Mouse (Mus musculus) stomach, embryonic 16.5 days (tissue): ENCODE measurements at regions not wholly inside any gene's neighbourhood (a gene's known extent, or its start where the extent isn't known, plus 50 kb on each side); places are given as distances from the start of the nearest gene placed in this dataset.

ENCODE experiments used
- ATAC-seq: fragments of 200-750 bp; cut with Nextera tagmentation; 2 replicates; pipeline ENCODE4 v1.8.0; 2017; ENCODE audit warnings: moderate number of reproducible peaks, moderate TSS enrichment; ENCODE audit not compliant: insufficient read depth, low FRiP score
- H3K27ac ChIP-seq: fragments of 300-500 bp; sonication (generic); 2 replicates; pipeline ENCODE4 v1.5.1; 2014; ENCODE audit warnings: low read length
- H3K27me3 ChIP-seq: fragments of 300-500 bp; sonication (generic); 2 replicates; pipeline ENCODE4 v1.6.1; 2014; ENCODE audit warnings: low read length, control low read depth, mixed read lengths; ENCODE audit not compliant: control insufficient read depth, insufficient read depth
- H3K36me3 ChIP-seq: fragments of 300-500 bp; sonication (generic); 2 replicates; pipeline ENCODE4 v1.6.1; 2014; ENCODE audit warnings: low read length; ENCODE audit not compliant: control insufficient read depth, insufficient read depth
- H3K4me1 ChIP-seq: fragments of 300-500 bp; sonication (generic); 2 replicates; pipeline ENCODE4 v1.6.1; 2014; ENCODE audit warnings: low read length, control low read depth, mixed read lengths; ENCODE audit not compliant: control insufficient read depth, insufficient read depth
- H3K4me2 ChIP-seq: fragments of 300-500 bp; sonication (generic); 2 replicates; pipeline ENCODE4 v1.6.1; 2014; ENCODE audit warnings: low read depth, low read length, mixed read lengths
- H3K4me3 ChIP-seq: fragments of 300-500 bp; sonication (generic); replicated peaks from 2 replicates; pipeline ENCODE4 v1.5.1; 2014; ENCODE audit warnings: mild to moderate bottlenecking, low read length
- H3K9ac ChIP-seq: fragments of 300-500 bp; sonication (generic); 2 replicates; pipeline ENCODE4 v1.6.1; 2014; ENCODE audit warnings: low read length
- H3K9me3 ChIP-seq: fragments of 300-500 bp; sonication (generic); replicated peaks from 2 replicates; pipeline ENCODE4 v1.6.1; 2016; ENCODE audit warnings: low read length, control low read depth; ENCODE audit not compliant: control insufficient read depth
- WGBS: fragments of 180-500 bp; shearing (Covaris S2); extraction: QIAGEN DNeasy Blood & Tissue Kit; methylation state at CpG from one replicate; pipeline ENCODE4 v1.1.7; 2014; 5-methylcytosine and 5-hydroxymethylcytosine counted together

DNA sequence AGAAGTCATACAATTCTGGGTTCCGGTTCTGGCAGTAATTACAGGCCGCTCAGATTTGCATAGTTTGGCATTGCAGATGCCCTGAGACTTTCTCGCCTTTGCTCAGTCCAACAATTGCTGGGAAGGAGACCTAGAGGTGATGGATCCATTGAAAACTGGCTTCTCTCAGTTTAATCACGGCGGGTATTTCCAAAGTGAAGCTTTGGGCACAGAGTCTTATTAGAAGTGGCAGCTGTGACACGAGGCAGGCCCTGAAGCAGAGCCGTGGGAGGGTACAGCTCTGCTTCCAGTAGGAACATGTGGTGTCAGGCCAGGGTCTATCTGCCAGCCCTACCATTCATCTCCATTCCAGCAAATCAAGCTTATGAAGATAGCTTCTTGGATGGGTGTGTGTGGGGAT, 164.0 kb downstream of the Tex29 start:
- no peaks in the 10 kb centered on the region for H3K9me3 ChIP-seq
- no peak overlapping the region for H3K4me2 ChIP-seq

DNA sequence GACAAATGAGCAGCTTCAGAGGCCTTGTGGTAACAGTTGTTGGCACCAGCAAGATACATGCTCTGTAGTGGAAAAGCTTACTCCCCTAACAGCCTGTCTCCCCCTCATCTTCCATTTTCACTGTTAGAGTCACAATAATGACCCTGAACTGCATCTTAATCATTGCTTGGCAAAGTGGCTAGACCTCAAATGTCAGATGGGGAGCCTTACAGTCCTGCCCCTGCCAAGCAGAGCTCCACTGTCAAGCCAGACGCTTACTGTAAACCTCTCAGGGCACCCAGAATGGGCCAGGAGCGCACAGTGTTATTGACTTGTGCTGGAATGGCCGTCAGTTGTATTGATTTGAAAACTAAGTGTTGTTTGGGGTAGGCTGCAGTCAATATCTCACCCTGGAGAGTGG, 172.5 kb downstream of the Tex29 start:
- ATAC-seq: no peak
- H3K4me3 ChIP-seq: no peak overlapping the region
- no peak overlapping the region for H3K4me2 ChIP-seq
- no peak overlapping the region for H3K27ac ChIP-seq
- no peaks in the 10 kb centered on the region for H3K9me3 ChIP-seq
- 68% methylated on average over 3 of the region's 3 CpGs for WGBS
- no peaks in the 10 kb centered on the region for H3K36me3 ChIP-seq
- H3K27me3 ChIP-seq: no peaks in the 10 kb centered on the region
- H3K9ac ChIP-seq: no peak overlapping the region
- no peaks in the 10 kb centered on the region for H3K4me1 ChIP-seq

More for the DNA sequence above, 164.0 kb downstream of the Tex29 start:
- no peaks in the 10 kb centered on the region for H3K4me1 ChIP-seq
- no peak overlapping the region for H3K4me3 ChIP-seq
- no peaks in the 10 kb centered on the region for H3K36me3 ChIP-seq
- no peak overlapping the region for H3K27ac ChIP-seq
- no peak overlapping the region for H3K9ac ChIP-seq
- WGBS: 82% methylated on average over 7 of the region's 7 CpGs
- ATAC-seq: no peak
- peaks cover 11% of the 10 kb centered on the region for H3K27me3 ChIP-seq

DNA sequence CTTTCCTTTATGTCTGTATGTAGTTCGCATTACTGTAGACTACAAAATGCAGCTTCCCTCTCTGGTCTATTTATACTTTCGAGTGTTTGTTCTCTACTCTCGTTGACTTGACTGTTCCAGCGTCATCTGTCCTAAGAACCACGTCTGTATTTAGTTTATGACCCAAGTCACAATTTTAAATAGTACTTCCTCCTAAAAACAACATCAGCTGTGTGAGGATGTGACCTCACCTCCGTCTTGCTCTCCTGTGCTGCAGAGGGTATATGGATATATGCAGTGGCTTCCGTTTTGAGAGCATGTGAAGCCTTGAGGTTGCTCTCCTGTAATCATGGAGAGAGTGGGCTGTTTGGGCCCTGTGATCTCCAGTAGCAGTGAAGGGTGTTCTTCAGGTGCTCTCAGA, 177.5 kb downstream of the Tex29 start:
- H3K27me3 ChIP-seq: no peaks in the 10 kb centered on the region
- no peak overlapping the region for H3K27ac ChIP-seq
- H3K9ac ChIP-seq: no peak overlapping the region
- no peak overlapping the region for H3K4me3 ChIP-seq
- no peaks in the 10 kb centered on the region for H3K36me3 ChIP-seq
- no peaks in the 10 kb centered on the region for H3K4me1 ChIP-seq
- WGBS: 62% methylated on average over 7 of the region's 7 CpGs
- no peaks in the 10 kb centered on the region for H3K9me3 ChIP-seq
- no peak for ATAC-seq
- no peak overlapping the region for H3K4me2 ChIP-seq

DNA sequence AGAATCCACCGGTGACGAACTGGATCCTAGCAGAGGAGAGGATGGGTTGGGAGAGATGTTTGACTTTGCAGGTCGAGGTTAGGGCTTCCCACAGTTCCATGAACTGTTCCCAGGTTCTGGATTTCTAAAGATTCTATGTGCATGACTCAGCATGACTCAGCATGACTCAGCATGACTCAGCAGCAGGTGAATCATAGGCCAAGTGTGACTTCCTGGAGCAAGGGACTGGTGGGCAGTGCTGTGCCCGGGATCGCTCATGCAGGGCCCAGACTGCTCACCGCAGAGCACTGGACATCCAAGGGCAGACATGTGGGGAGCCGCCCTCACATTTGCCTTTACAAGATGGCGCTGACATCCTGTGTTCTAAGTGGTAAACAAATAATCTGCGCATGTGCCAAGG, 179.0 kb downstream of the Tex29 start:
- no peaks in the 10 kb centered on the region for H3K36me3 ChIP-seq
- H3K4me3 ChIP-seq: no peak overlapping the region
- no peak overlapping the region for H3K9ac ChIP-seq
- no peak for ATAC-seq
- no peak overlapping the region for H3K27ac ChIP-seq
- WGBS: 91% methylated on average over 9 of the region's 9 CpGs
- H3K4me2 ChIP-seq: no peak overlapping the region
- H3K4me1 ChIP-seq: no peaks in the 10 kb centered on the region
- H3K27me3 ChIP-seq: no peaks in the 10 kb centered on the region
- no peaks in the 10 kb centered on the region for H3K9me3 ChIP-seq

DNA sequence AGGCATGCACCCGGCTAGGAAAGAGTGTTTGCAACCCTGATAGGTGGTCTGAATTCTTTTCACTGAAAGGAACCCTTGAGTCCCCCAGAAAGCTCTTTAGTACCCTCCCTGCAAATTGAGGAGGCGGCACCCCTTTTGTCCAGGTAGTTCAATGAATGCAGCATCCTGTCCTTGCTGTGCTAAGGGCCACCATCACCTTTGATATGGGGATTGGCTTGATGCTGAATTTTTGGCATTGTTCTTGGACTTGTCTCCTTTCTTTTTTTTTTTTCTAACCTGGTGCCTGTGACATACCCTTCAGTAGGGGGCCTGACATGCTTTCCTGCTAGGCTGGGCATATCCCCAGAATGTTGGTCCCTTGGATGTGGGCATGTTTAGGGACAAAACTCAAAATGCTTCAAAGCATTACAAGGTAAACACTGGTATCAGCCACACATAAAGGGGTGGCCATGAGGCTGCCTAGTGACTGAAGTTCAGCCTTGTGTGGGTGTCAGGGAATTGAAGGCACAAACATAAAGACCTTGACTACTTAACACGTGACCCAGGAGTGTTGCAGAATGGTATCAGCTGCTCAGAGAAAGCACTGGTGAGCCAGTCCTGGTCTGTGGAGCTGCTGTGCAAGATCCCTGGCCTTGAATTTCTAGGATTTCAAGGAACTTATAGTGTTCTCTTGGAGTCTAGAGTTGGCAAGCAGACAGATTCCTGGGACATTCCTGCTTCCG, 183.6 kb downstream of the Tex29 start:
- Histone ChIP-seq H3K4me1 (no peaks in the 10 kb centered on the region), H3K4me3 (no peak overlapping the region), H3K36me3 (no peaks in the 10 kb centered on the region), H3K27ac (no peak overlapping the region), H3K9ac (no peak overlapping the region), H3K9me3 (no peaks in the 10 kb centered on the region), H3K4me2 (no peak overlapping the region), H3K27me3 (no peaks in the 10 kb centered on the region)
- 68% methylated on average over 4 of the region's 4 CpGs for WGBS
- ATAC-seq: no peak

DNA sequence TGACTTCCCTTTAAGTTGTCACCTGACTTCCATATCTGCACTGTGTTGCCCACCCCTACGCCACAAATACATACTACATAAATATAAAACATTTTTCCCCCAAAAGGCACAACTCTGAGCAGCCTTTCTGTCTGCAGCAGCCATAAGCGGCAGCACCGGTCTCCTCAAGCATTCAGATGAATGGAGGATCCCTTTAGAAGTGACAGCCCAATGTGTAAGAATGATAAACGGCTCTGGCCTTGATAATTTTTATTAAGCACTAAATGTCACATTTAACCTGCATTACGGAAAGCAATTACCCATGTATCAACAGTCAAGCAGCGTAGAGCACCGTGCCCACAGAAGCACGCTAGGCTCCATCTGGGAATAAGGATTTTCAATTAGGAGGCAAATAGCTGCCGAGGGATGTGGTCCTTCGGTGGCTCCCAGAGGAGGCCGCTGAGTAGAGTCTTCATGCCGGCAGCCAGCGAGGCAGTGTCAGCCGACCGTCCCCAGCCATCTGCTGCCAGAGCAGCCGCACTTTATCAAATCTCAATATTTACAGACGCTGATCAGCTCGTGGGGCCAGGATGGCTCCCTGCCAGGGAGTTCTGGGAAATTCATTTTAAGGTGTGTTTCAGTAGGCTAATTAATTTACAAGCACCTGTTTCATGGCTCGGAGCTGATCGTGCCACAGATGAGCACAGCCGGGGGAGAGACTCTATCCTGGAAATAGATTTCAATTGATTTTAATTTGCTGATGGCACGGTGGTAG, 190.3 kb downstream of the Tex29 start:
- no peaks in the 10 kb centered on the region for H3K36me3 ChIP-seq
- no peaks in the 10 kb centered on the region for H3K27me3 ChIP-seq
- 0 out of 2 replicates have a peak, but pooled peaks cover 6% of the 10 kb centered on the region for H3K4me1 ChIP-seq
- H3K9ac ChIP-seq: no peak overlapping the region
- no peaks in the 10 kb centered on the region for H3K9me3 ChIP-seq
- ATAC-seq: no peak
- H3K4me2 ChIP-seq: no peak overlapping the region
- no peak overlapping the region for H3K27ac ChIP-seq
- H3K4me3 ChIP-seq: no peak overlapping the region
- WGBS: 28% methylated on average over 22 of the region's 22 CpGs

DNA sequence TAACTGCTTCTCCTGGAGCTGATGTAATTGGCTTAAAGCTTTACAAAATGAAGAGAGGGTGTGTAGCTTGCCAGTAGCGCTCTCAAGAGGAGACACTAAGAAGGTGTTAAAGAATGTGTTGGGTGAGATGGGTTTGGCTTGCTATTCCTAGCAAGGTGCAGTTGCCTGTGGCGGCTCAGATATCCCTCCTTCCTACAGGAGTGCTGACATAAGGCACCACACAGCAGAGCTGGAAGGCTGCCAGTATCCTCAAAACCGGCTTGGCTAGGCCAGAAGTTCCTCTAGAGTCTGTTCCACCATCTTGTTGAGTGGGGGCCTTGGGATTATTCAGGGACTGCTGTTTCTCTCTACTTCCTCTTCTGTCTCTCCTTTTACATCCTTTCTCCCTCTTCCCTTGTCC, 191.5 kb downstream of the Tex29 start:
- WGBS: 39% methylated on average over 3 of the region's 3 CpGs
- H3K4me2 ChIP-seq: no peak overlapping the region
- no peak overlapping the region for H3K9ac ChIP-seq
- no peak overlapping the region for H3K27ac ChIP-seq
- no peaks in the 10 kb centered on the region for H3K36me3 ChIP-seq
- no peak overlapping the region for H3K4me3 ChIP-seq
- peak; percentile 54; the same call in 1 of the 2 replicates for ATAC-seq
- no peaks in the 10 kb centered on the region for H3K9me3 ChIP-seq
- no peaks in the 10 kb centered on the region for H3K27me3 ChIP-seq
- peaks cover 6% of the 10 kb centered on the region; the same call in 1 of the 2 replicates for H3K4me1 ChIP-seq

DNA sequence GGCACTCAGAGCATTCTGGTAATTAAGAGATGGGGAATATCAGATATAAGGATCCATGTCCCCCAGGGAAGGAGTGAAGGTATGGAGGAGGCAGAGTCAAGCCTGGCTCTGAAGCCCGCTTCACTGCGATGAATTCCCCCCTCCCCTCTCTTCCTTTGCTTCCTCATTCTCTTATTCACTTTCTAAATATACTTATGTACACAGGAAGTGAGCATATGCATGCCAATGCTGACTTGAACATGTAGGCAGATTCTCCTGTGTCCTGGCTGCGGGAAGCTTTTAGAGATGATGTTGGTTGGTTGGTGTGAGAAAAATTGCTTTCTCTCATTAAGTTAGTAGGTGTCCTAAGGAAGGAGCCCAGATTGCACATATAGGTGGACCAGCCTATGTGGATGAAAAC, 192.1 kb downstream of the Tex29 start:
- Histone ChIP-seq H3K4me3 (no peak overlapping the region), H3K36me3 (no peaks in the 10 kb centered on the region), H3K27me3 (no peaks in the 10 kb centered on the region), H3K4me2 (no peak overlapping the region), H3K4me1 (peaks cover 6% of the 10 kb centered on the region; the same call in 1 of the 2 replicates), H3K27ac (no peak overlapping the region), H3K9me3 (no peaks in the 10 kb centered on the region), H3K9ac (no peak overlapping the region)
- WGBS: 61% methylated on average over 3 of the region's 3 CpGs
- ATAC-seq: no peak

DNA sequence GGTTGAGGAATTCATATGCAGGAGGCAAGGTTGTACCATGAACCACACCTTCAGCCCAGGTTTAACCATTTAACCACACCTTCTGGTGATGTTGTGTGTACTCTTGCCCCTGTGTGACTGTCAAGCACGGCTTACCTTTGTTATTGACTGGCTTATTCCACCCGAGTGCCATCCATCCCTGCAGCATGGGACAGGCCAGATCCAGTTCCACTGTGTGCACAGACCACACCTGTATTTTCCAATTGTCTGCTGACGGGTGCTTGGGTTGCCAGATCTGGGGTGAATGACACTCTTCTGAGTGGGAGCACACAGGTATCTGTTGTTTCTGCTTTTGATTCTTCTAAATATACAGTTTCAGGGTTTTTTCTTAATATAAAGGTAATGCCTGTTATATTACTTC, 196.1 kb downstream of the Tex29 start:
- WGBS: 51% methylated on average over 3 of the region's 3 CpGs
- no peak overlapping the region for H3K27ac ChIP-seq
- H3K27me3 ChIP-seq: no peaks in the 10 kb centered on the region
- H3K4me3 ChIP-seq: no peak overlapping the region
- H3K4me1 ChIP-seq: no peaks in the 10 kb centered on the region; the same call in 1 of the 2 replicates
- no peaks in the 10 kb centered on the region for H3K36me3 ChIP-seq
- ATAC-seq: no peak
- no peak overlapping the region for H3K4me2 ChIP-seq
- H3K9ac ChIP-seq: no peak overlapping the region
- no peaks in the 10 kb centered on the region for H3K9me3 ChIP-seq
